9 mouse cellular contexts compared by ENCODE assay signal in the genomic region with DNA sequence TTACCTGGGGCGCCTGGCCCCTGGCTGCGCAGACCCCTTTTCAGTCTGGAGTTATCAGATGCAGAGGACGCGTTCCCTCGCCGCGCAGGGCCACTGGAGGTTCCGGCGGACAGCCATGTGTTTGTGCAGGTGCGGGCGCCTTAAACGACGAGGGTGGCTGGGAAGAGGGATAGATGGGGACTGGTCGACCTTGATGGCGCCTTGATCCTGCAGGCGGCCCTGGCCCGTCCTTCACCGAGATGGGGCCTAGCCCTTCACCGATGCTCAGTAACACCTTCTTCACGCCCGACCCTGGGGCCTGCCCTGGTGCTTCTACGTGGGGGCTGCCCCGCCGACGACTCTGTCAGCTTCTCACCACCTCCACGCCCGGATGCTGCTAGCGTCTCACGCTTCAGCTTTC. TPM values are rescaled to one million over a fixed set of nuclear protein-coding genes. Genes with fewer than 3 reads are reported as not detected.
DNase-seq lines count a peak whose midpoint lies in the region; ATAC-seq and TF ChIP-seq lines count a peak whose summit lies in the region.
"Had no signal": no experiment of that assay in that cellular context is flagged by ENCODE, and none has a peak within 500 bp of the region (broad histone marks: within the 10 kb centered on the region; RNA-seq: fewer than 3 reads in every experiment).

No protein-coding gene starts in this region.

- peaks cover 74% of the 10 kb centered on the region for H3K4me1 ChIP-seq in E14TG2a.4 (replicated peaks; ENCODE audit: low read depth, low read length)
- peaks cover 9% of the 10 kb centered on the region for H3K4me1 ChIP-seq in embryonic facial prominence, embryonic 11.5 days (ENCODE audit: control insufficient read depth, insufficient read depth, low read length)
- peaks cover 32% of the 10 kb centered on the region for H3K4me1 ChIP-seq in limb, embryonic 10.5 days
- peaks cover 46% of the 10 kb centered on the region for H3K4me1 ChIP-seq in liver, embryonic 12.5 days

- H3K36me3 ChIP-seq in E14TG2a.4 (ENCODE audit: insufficient read depth, low read length), result peaks cover 38% of the 10 kb centered on the region
- peaks cover 4% of the 10 kb centered on the region for H3K36me3 ChIP-seq in embryonic facial prominence, embryonic 11.5 days (replicated peaks; ENCODE audit: control insufficient read depth, insufficient read depth, low read depth, low read length)
- peaks cover 56% of the 10 kb centered on the region for H3K36me3 ChIP-seq in limb, embryonic 10.5 days
- H3K36me3 ChIP-seq in liver, embryonic 12.5 days, result peaks cover 53% of the 10 kb centered on the region

- H3K9me3 ChIP-seq in E14TG2a.4 (ENCODE audit: low read length), result no peaks in the 10 kb centered on the region
- no peaks in the 10 kb centered on the region for H3K9me3 ChIP-seq in embryonic facial prominence, embryonic 11.5 days (replicated peaks; ENCODE audit: control insufficient read depth, low read length)
- no peaks in the 10 kb centered on the region for H3K9me3 ChIP-seq in limb, embryonic 10.5 days (replicated peaks)
- H3K9me3 ChIP-seq in liver, embryonic 12.5 days (replicated peaks), result no peaks in the 10 kb centered on the region
- H3K9me3 ChIP-seq: liver, embryonic 13.5 days had no signal

- 13% methylated on average over 29 of the region's 29 CpGs for WGBS in embryonic facial prominence, embryonic 11.5 days
- WGBS in limb, embryonic 10.5 days, result 12% methylated on average over 29 of the region's 29 CpGs
- 37% methylated on average over 29 of the region's 29 CpGs for WGBS in liver, embryonic 12.5 days (ENCODE audit: insufficient replicate concordance)

- H3K27me3 ChIP-seq in E14TG2a.4 (ENCODE audit: insufficient read depth, low read length), result peaks cover 13% of the 10 kb centered on the region
- no peaks in the 10 kb centered on the region for H3K27me3 ChIP-seq in embryonic facial prominence, embryonic 11.5 days (ENCODE audit: control insufficient read depth, insufficient read depth, low read length)
- H3K27me3 ChIP-seq in limb, embryonic 10.5 days (ENCODE audit: low read depth, poor library complexity, severe bottlenecking), result 0 out of 2 replicates have a peak, but pooled peaks cover 10% of the 10 kb centered on the region
- no peaks in the 10 kb centered on the region for H3K27me3 ChIP-seq in liver, embryonic 12.5 days (replicated peaks)
- H3K27me3 ChIP-seq: liver, embryonic 13.5 days had no signal

- peak overlapping the region; percentile 71 for H3K4me3 ChIP-seq in E14TG2a.4 (replicated peaks; ENCODE audit: low read length)
- H3K4me3 ChIP-seq in embryonic facial prominence, embryonic 11.5 days (ENCODE audit: low read depth, low read length), result no peak overlapping the region
- peak overlapping the region; percentile 29 for H3K4me3 ChIP-seq in limb, embryonic 10.5 days
- H3K4me3 ChIP-seq in liver, embryonic 12.5 days, result no peak overlapping the region
- H3K4me3 ChIP-seq: liver, embryonic 13.5 days had no signal

- no peak for TF ChIP-seq CTCF in E14TG2a.4 (conservative IDR thresholded peaks at IDR 0.05; ENCODE audit: low read length)

- no peak for ATAC-seq in embryonic facial prominence, embryonic 11.5 days (replicated peaks; ENCODE audit: insufficient number of reproducible peaks, low FRiP score, low TSS enrichment, low read depth)
- no peak for ATAC-seq in liver, embryonic 12.5 days

- 0 out of 2 replicates have a peak overlapping the region, but pooled peaks have one; percentile 6 for H3K9ac ChIP-seq in embryonic facial prominence, embryonic 11.5 days (replicated peaks; ENCODE audit: low read length)
- H3K9ac ChIP-seq in liver, embryonic 12.5 days, result no peak overlapping the region
- H3K9ac ChIP-seq: liver, embryonic 13.5 days had no signal

- DNase-seq in gastrocnemius, postnatal 10 days, result peak; percentile 59
- no peak for DNase-seq in gastrocnemius, adult 8-10 months (ENCODE audit: low spot score in 2 of 2)
- DNase-seq in embryonic facial prominence, embryonic 11.5 days (ENCODE audit: low spot score), result peak; percentile 60
- DNase-seq in limb, embryonic 10.5 days (ENCODE audit: low spot score), result peak; percentile 72
- DNase-seq in urinary bladder, postnatal 10 days (ENCODE audit: low spot score), result no peak
- DNase-seq in Muller cell, postnatal 12 days (ENCODE audit: inconsistent ontology term), result no peak
- DNase-seq: liver, embryonic 13.5 days had no signal

- no peak overlapping the region for H3K27ac ChIP-seq in embryonic facial prominence, embryonic 11.5 days (replicated peaks; ENCODE audit: low read depth, low read length)
- peak overlapping the region; percentile 59 for H3K27ac ChIP-seq in limb, embryonic 10.5 days
- H3K27ac ChIP-seq in liver, embryonic 12.5 days, result no peak overlapping the region
- H3K27ac ChIP-seq: liver, embryonic 13.5 days had no signal

- H3K4me2 ChIP-seq in embryonic facial prominence, embryonic 11.5 days (ENCODE audit: low read depth, low read length), result no peak overlapping the region
- H3K4me2 ChIP-seq in liver, embryonic 12.5 days, result no peak overlapping the region
- H3K4me2 ChIP-seq: liver, embryonic 13.5 days had no signal

RNA-seq across cellular contexts. Expression of gene Tgfbr3l, which starts 1.2 kb away (rescaled TPM):
- 1 to 10 TPM; 2.8 to 5.1 TPM for total RNA-seq in gastrocnemius, postnatal 10 days (2021)
- 1 to 10 TPM in 3 of 4 experiments, under 1 TPM in 1; 0.82 to 3.6 (median 1.7) TPM for total RNA-seq in gastrocnemius, adult 8-10 months (2022)
- polyA plus RNA-seq in embryonic facial prominence, embryonic 11.5 days (2014; fragmentation: Nextera tagmentation; extraction: Ambion mirVana), result 1.5 and 1.8 TPM in 2 replicates
- polyA plus RNA-seq in limb, embryonic 10.5 days (2016; fragmentation: Nextera tagmentation; extraction: Ambion mirVana), result 2.8 and 3.3 TPM in 2 replicates
- polyA plus RNA-seq in liver, embryonic 12.5 days (2016; fragmentation: Nextera tagmentation; extraction: Ambion mirVana), result 1.3 and 1.4 TPM in 2 replicates

RNA-seq across cellular contexts. Expression of gene Snapc2, which starts 3.7 kb away (rescaled TPM):
- total RNA-seq in gastrocnemius, postnatal 10 days (2021), result 10 to 100 TPM; 13.0 to 15.4 TPM
- total RNA-seq in gastrocnemius, adult 8-10 months (2022), result 10 to 100 TPM; 10.5 to 11.7 (median 11.5) TPM
- polyA plus RNA-seq in embryonic facial prominence, embryonic 11.5 days (2014; fragmentation: Nextera tagmentation; extraction: Ambion mirVana), result 59.8 and 67.4 TPM in 2 replicates
- polyA plus RNA-seq in limb, embryonic 10.5 days (2016; fragmentation: Nextera tagmentation; extraction: Ambion mirVana), result 70.0 and 72.1 TPM in 2 replicates
- 26.3 and 27.2 TPM in 2 replicates for polyA plus RNA-seq in liver, embryonic 12.5 days (2016; fragmentation: Nextera tagmentation; extraction: Ambion mirVana)

RNA-seq across cellular contexts. Expression of gene Ctxn1, which starts 9.9 kb away (rescaled TPM):
- 1 to 10 TPM; 3.8 to 4.5 TPM for total RNA-seq in gastrocnemius, postnatal 10 days (2021)
- under 1 TPM in 3 of 4 experiments, not detected in 1; 0.24 to 0.56 (median 0.27) TPM for total RNA-seq in gastrocnemius, adult 8-10 months (2022)
- 75.3 and 88.2 TPM in 2 replicates for polyA plus RNA-seq in embryonic facial prominence, embryonic 11.5 days (2014; fragmentation: Nextera tagmentation; extraction: Ambion mirVana)
- polyA plus RNA-seq in limb, embryonic 10.5 days (2016; fragmentation: Nextera tagmentation; extraction: Ambion mirVana), result 113 and 132 TPM in 2 replicates
- polyA plus RNA-seq in liver, embryonic 12.5 days (2016; fragmentation: Nextera tagmentation; extraction: Ambion mirVana), result 5.5 and 7.1 TPM in 2 replicates

RNA-seq across cellular contexts. Expression of gene Gm49320, which starts 10.5 kb away (rescaled TPM):
- under 1 TPM; 0.14 to 0.31 TPM for total RNA-seq in gastrocnemius, postnatal 10 days (2021)
- not detected for total RNA-seq in gastrocnemius, adult 8-10 months (2022)
- polyA plus RNA-seq in embryonic facial prominence, embryonic 11.5 days (2014; fragmentation: Nextera tagmentation; extraction: Ambion mirVana), result 0.53 and 0.67 TPM in 2 replicates
- 0.85 and 1.6 TPM in 2 replicates for polyA plus RNA-seq in limb, embryonic 10.5 days (2016; fragmentation: Nextera tagmentation; extraction: Ambion mirVana)
- polyA plus RNA-seq in liver, embryonic 12.5 days (2016; fragmentation: Nextera tagmentation; extraction: Ambion mirVana), result 0.18 and 0.43 TPM in 2 replicates

RNA-seq across cellular contexts. Expression of gene Map2k7, which starts 10.7 kb away (rescaled TPM):
- total RNA-seq in gastrocnemius, postnatal 10 days (2021), result 10 to 100 TPM; 61.4 to 65.5 TPM
- total RNA-seq in gastrocnemius, adult 8-10 months (2022), result 10 to 100 TPM; 73.5 to 86.8 (median 77.5) TPM
- polyA plus RNA-seq in embryonic facial prominence, embryonic 11.5 days (2014; fragmentation: Nextera tagmentation; extraction: Ambion mirVana), result 16.7 TPM in 2 replicates
- polyA plus RNA-seq in limb, embryonic 10.5 days (2016; fragmentation: Nextera tagmentation; extraction: Ambion mirVana), result 32.8 and 34.2 TPM in 2 replicates
- polyA plus RNA-seq in liver, embryonic 12.5 days (2016; fragmentation: Nextera tagmentation; extraction: Ambion mirVana), result 18.0 and 21.1 TPM in 2 replicates

Comparison
In these comparisons a context has a peak if more than half of its experiments do, and no peak if none do; other contexts are left out.
1. DNase-seq: peak in gastrocnemius, postnatal 10 days (single experiment), embryonic facial prominence, embryonic 11.5 days (single experiment) and limb, embryonic 10.5 days (single experiment); none in gastrocnemius, adult 8-10 months (0 of 2), urinary bladder, postnatal 10 days (single experiment) and Muller cell, postnatal 12 days (single experiment).
2. H3K4me3 ChIP-seq: peak in E14TG2a.4 (single experiment) and limb, embryonic 10.5 days (single experiment); none in embryonic facial prominence, embryonic 11.5 days (single experiment) and liver, embryonic 12.5 days (single experiment).